Mouse (Mus musculus): ENCODE measurements around the gene Castor2. TPM values are rescaled to one million over a fixed set of nuclear protein-coding genes. Genes with fewer than 3 reads are reported as not detected.

The Castor2 gene
- polyA plus RNA-seq, 1 experiment from 2014 or later: 19.4 TPM

GRCm38 (mm10) chr5:134105829-134106228 is 6.3 kb downstream of the Castor2 start:
- H3K4me1 ChIP-seq: peaks cover 17% of the 10 kb centered on the region
- H3K36me3 ChIP-seq (replicated peaks): peaks cover 31% of the 10 kb centered on the region
- WGBS: 93% methylated on average over 8 of the region's 8 CpGs
- no peak for ATAC-seq (ENCODE audit: low FRiP score)
- no peaks in the 10 kb centered on the region for H3K9me3 ChIP-seq
- no peak overlapping the region for H3K4me3 ChIP-seq (replicated peaks)
- no peak overlapping the region for H3K4me2 ChIP-seq
- H3K9ac ChIP-seq: no peak overlapping the region
- H3K27ac ChIP-seq: no peak overlapping the region
- H3K27me3 ChIP-seq: no peaks in the 10 kb centered on the region

DNA sequence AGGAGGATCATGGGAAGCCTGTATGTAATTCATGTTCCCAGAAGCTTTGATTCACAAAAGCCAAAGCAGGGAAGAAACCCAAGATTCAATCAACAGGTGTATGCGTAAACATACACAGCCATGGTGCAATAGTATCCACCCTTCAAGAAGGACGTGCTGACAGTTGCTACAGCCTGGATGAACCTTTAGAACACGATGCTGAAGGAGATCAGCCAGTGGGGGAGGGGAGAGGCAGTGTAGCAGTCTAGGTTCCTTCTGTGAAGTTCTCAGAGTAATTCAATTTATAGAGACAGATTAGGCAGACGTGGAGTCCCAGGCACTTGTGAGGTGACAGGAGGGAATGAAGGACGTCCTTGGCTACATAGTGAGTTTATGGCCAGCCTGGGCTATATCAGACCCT is 15.5 kb downstream of the Castor2 start:
- 89% methylated on average over 5 of the region's 5 CpGs for whole genome bisulfite sequencing
- no peaks in the 10 kb centered on the region for H3K27me3 ChIP-seq
- peaks cover 24% of the 10 kb centered on the region for H3K36me3 ChIP-seq (replicated peaks)
- no peak overlapping the region for H3K27ac ChIP-seq
- H3K9ac ChIP-seq: no peak overlapping the region
- no peaks in the 10 kb centered on the region for H3K4me1 ChIP-seq
- ATAC-seq (ENCODE audit: low FRiP score): no peak
- no peak overlapping the region for H3K4me3 ChIP-seq (replicated peaks)
- H3K4me2 ChIP-seq: no peak overlapping the region
- H3K9me3 ChIP-seq: no peaks in the 10 kb centered on the region

DNA sequence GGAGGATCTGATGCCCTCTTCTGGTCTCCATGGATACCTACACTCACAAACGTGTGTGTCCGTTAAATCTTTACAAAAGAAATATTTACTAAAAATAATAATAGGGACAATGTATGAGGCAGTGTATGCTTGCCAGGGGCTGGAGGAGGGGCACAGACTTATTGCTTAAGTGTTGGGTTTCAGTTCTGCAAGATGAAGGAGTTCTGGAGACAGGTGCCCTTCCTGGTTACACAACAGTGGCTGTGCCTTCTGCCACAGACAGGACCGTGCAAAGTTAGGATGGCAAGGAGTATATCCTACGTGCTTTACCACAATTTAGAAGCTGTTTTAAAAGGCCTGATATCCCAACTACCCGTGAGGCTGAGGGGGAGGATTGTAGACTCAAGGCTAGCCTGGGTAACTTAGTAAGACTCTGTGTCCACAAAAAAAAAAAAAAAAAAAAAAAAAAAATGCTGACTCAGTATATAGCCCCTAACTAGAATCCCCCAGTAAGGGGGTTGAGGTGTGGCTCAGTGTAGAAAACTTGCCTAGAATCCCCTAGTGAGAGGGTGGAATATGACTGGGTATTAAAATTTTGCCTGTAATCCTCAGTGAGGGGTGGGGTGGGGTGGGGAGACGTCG is 16.2 kb downstream of the Castor2 start:
- H3K9ac ChIP-seq: no peak overlapping the region
- H3K4me3 ChIP-seq (replicated peaks): no peak overlapping the region
- H3K27me3 ChIP-seq: no peaks in the 10 kb centered on the region
- H3K9me3 ChIP-seq: no peaks in the 10 kb centered on the region
- WGBS: 95% methylated on average over 7 of the region's 7 CpGs
- H3K36me3 ChIP-seq (replicated peaks): peaks cover 17% of the 10 kb centered on the region
- no peak for ATAC-seq (ENCODE audit: low FRiP score)
- H3K4me2 ChIP-seq: no peak overlapping the region
- peaks cover under 1% of the 10 kb centered on the region; the same call in 1 of the 2 replicates for H3K4me1 ChIP-seq
- no peak overlapping the region for H3K27ac ChIP-seq

DNA sequence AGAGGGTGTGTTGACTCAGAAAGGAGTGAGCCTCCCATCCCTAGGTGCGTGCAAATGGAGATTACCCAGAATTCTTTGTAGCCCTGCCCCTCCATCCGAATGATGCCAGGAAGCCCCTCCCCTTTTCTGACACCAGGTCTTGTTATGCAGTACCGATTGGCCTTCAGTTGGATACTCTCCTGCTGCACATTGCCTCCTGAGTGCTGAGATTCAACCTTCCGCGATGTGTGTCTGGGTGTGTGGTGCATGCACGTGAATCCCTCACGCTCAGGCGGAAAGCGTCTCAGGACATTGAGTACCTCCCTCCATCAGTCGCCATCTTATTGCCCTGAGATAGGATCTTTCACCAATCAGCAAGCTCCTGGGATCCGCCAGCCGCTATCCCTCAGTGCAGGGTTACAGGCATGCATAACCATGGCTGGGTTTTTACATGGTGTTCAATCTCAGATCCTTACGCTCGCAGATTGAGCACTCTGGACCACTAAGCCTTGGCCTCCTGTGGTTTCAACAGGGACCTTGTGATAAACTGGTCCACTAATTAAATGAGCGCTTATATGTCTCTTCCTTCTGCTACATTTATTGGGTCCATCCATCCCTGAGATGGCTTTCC is 19.4 kb downstream of the Castor2 start:
- Histone ChIP-seq H3K27ac (no peak overlapping the region), H3K9ac (no peak overlapping the region), H3K4me3 (replicated peaks) (no peak overlapping the region), H3K27me3 (no peaks in the 10 kb centered on the region), H3K36me3 (replicated peaks) (peaks cover 10% of the 10 kb centered on the region), H3K4me2 (no peak overlapping the region), H3K9me3 (no peaks in the 10 kb centered on the region), H3K4me1 (peaks cover 9% of the 10 kb centered on the region; the same call in 1 of the 2 replicates)
- no peak for ATAC-seq (ENCODE audit: low FRiP score)
- WGBS: 94% methylated on average over 15 of the region's 15 CpGs

DNA sequence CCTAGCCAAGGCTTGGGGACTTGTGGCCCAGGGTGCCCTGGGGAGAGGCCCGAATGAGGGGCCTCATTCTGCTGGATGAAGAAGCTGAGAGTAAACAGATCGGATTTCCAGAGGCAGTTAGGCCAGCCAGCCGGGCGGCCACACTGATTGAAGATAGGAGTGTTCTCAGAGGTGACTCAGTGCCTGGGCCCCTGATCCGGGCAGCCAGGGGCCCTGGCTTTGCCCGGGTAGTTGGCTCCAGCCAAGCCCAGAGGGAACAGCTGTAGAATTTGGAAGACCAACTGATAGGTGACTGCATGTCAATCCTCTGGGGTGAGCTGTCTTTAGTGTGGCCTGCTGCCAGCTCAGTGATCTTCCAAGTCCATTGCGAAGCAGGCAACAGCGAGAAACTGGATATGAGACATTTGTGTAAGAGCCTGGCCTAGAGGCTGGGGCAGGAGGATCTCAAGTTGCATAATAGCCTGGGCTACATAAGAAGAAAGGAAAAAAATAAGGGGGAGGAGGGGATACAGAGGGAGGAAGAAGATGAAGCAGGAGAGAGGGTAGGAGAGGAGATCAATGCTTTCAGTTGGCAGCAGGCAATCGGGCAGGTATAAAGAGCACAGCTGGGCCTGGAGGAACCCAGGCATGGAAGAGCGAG is 20.1 kb downstream of the Castor2 start:
- Histone ChIP-seq H3K9me3 (no peaks in the 10 kb centered on the region), H3K4me3 (replicated peaks) (no peak overlapping the region), H3K36me3 (replicated peaks) (peaks cover 10% of the 10 kb centered on the region), H3K27me3 (no peaks in the 10 kb centered on the region), H3K4me2 (no peak overlapping the region), H3K9ac (no peak overlapping the region), H3K4me1 (peaks cover 9% of the 10 kb centered on the region; the same call in 1 of the 2 replicates), H3K27ac (no peak overlapping the region)
- 81% methylated on average over 10 of the region's 10 CpGs for WGBS
- no peak for ATAC-seq (ENCODE audit: low FRiP score)

- H3K4me2 ChIP-seq: no peak overlapping the region
- H3K27me3 ChIP-seq: no peaks in the 10 kb centered on the region
- peaks cover 9% of the 10 kb centered on the region; the same call in 1 of the 2 replicates for H3K4me1 ChIP-seq
- H3K9me3 ChIP-seq: no peaks in the 10 kb centered on the region
- H3K9ac ChIP-seq: no peak overlapping the region
- no peak overlapping the region for H3K4me3 ChIP-seq (replicated peaks)
- 93% methylated on average over 3 of the region's 3 CpGs for WGBS
- ATAC-seq (ENCODE audit: low FRiP score): no peak
- peaks cover 10% of the 10 kb centered on the region for H3K36me3 ChIP-seq (replicated peaks)
- H3K27ac ChIP-seq: 0 out of 2 replicates have a peak overlapping the region, but pooled peaks have one; percentile 19
Measured at GRCm38 (mm10) chr5:134120135-134120534, 20.6 kb downstream of the Castor2 start.

- peaks cover 9% of the 10 kb centered on the region; the same call in 1 of the 2 replicates for H3K4me1 ChIP-seq
- H3K27me3 ChIP-seq: no peaks in the 10 kb centered on the region
- H3K9ac ChIP-seq: no peak overlapping the region
- no peak overlapping the region for H3K27ac ChIP-seq
- ATAC-seq (ENCODE audit: low FRiP score): no peak
- no peaks in the 10 kb centered on the region for H3K9me3 ChIP-seq
- WGBS: 73% methylated on average over 8 of the region's 9 CpGs
- H3K4me2 ChIP-seq: no peak overlapping the region
- no peak overlapping the region for H3K4me3 ChIP-seq (replicated peaks)
- H3K36me3 ChIP-seq (replicated peaks): peaks cover 16% of the 10 kb centered on the region
Measured at GRCm38 (mm10) chr5:134121138-134121892, 21.8 kb downstream of the Castor2 start.

DNA sequence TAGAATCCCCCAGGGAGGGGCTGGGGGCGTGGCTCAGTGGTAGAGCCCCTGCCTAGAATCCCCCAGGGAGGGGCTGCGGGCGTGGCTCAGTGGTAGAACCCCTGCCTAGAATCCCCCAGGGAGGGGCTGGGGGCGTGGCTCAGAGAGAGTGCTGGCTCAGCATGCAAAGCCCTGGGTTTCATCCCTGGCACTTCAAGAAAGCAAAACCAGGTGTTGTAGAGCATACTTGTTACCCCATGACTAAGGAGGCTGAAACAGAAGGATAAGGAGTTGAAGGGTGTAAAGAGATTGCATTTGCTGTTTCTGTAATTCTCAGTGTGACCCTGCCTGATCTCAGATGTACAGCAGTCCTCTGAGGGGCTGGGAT is 22.4 kb downstream of the Castor2 start:
- Histone ChIP-seq H3K4me3 (replicated peaks) (no peak overlapping the region), H3K36me3 (replicated peaks) (peaks cover 20% of the 10 kb centered on the region), H3K27ac (no peak overlapping the region), H3K9me3 (0 out of 2 replicates have a peak, but pooled peaks cover 5% of the 10 kb centered on the region), H3K4me2 (no peak overlapping the region), H3K4me1 (peaks cover 9% of the 10 kb centered on the region; the same call in 1 of the 2 replicates), H3K9ac (no peak overlapping the region), H3K27me3 (no peaks in the 10 kb centered on the region)
- 79% methylated on average over 4 of the region's 4 CpGs for WGBS
- no peak for ATAC-seq (ENCODE audit: low FRiP score)

GRCm38 (mm10) chr5:134123846-134124245 is 24.3 kb downstream of the Castor2 start:
- 92% methylated on average over 6 of the region's 6 CpGs for WGBS
- H3K9me3 ChIP-seq: 0 out of 2 replicates have a peak, but pooled peaks cover 7% of the 10 kb centered on the region
- no peak overlapping the region for H3K27ac ChIP-seq
- no peak overlapping the region for H3K4me3 ChIP-seq (replicated peaks)
- peaks cover 22% of the 10 kb centered on the region for H3K36me3 ChIP-seq (replicated peaks)
- peaks cover 9% of the 10 kb centered on the region; the same call in 1 of the 2 replicates for H3K4me1 ChIP-seq
- H3K4me2 ChIP-seq: no peak overlapping the region
- H3K9ac ChIP-seq: no peak overlapping the region
- ATAC-seq (ENCODE audit: low FRiP score): no peak
- H3K27me3 ChIP-seq: no peaks in the 10 kb centered on the region

GRCm38 (mm10) chr5:134126232-134126631 is 26.7 kb downstream of the Castor2 start:
- 0 out of 2 replicates have a peak, but pooled peaks cover 7% of the 10 kb centered on the region for H3K9me3 ChIP-seq
- H3K4me1 ChIP-seq: peaks cover 6% of the 10 kb centered on the region; the same call in 1 of the 2 replicates

GRCm38 (mm10) chr5:134131586-134131985 is 32.1 kb downstream of the Castor2 start:
- no peak overlapping the region for H3K9ac ChIP-seq
- H3K4me1 ChIP-seq: peaks cover 8% of the 10 kb centered on the region
- no peak overlapping the region for H3K4me3 ChIP-seq (replicated peaks)
- peaks cover 55% of the 10 kb centered on the region for H3K36me3 ChIP-seq (replicated peaks)
- H3K27ac ChIP-seq: 0 out of 2 replicates have a peak overlapping the region, but pooled peaks have one; percentile 25
- H3K4me2 ChIP-seq: no peak overlapping the region
- H3K27me3 ChIP-seq: no peaks in the 10 kb centered on the region
- 14% methylated on average over 4 of the region's 4 CpGs for WGBS
- 0 out of 2 replicates have a peak, but pooled peaks cover 5% of the 10 kb centered on the region for H3K9me3 ChIP-seq
- peak; percentile 53; the same call in 1 of the 2 replicates for ATAC-seq (ENCODE audit: low FRiP score)

More at GRCm38 (mm10) chr5:134126232-134126631, 26.7 kb downstream of the Castor2 start:
- WGBS: 91% methylated on average over 2 of the region's 2 CpGs
- Histone ChIP-seq H3K36me3 (replicated peaks) (peaks cover 22% of the 10 kb centered on the region), H3K27me3 (no peaks in the 10 kb centered on the region), H3K4me3 (replicated peaks) (no peak overlapping the region), H3K9ac (no peak overlapping the region), H3K27ac (no peak overlapping the region), H3K4me2 (no peak overlapping the region)
- no peak for ATAC-seq (ENCODE audit: low FRiP score)

GRCm38 (mm10) chr5:134136022-134136421 is 36.5 kb downstream of the Castor2 start:
- no peaks in the 10 kb centered on the region for H3K27me3 ChIP-seq
- ATAC-seq (ENCODE audit: low FRiP score): no peak
- no peak overlapping the region for H3K9ac ChIP-seq
- H3K4me2 ChIP-seq: no peak overlapping the region
- H3K4me1 ChIP-seq: peaks cover 8% of the 10 kb centered on the region
- 96% methylated on average over 12 of the region's 12 CpGs for WGBS
- peaks cover 75% of the 10 kb centered on the region for H3K36me3 ChIP-seq (replicated peaks)
- H3K9me3 ChIP-seq: no peaks in the 10 kb centered on the region
- H3K27ac ChIP-seq: no peak overlapping the region
- H3K4me3 ChIP-seq (replicated peaks): no peak overlapping the region
